In genomic region chr1:172148955-172149815, GRCm38 (mm10) we compare ENCODE assay signal across 8 mouse cellular contexts. TPM values are rescaled to one million over a fixed set of nuclear protein-coding genes. Genes with fewer than 3 reads are reported as not detected.
DNase-seq lines count a peak whose midpoint lies in the region; ATAC-seq and TF ChIP-seq lines count a peak whose summit lies in the region.

No protein-coding gene starts in this region.

- peak overlapping the region; percentile 82 for H3K4me2 ChIP-seq in heart, embryonic 12.5 days

- peaks cover 38% of the 10 kb centered on the region for H3K36me3 ChIP-seq in heart, embryonic 12.5 days
- peaks cover 45% of the 10 kb centered on the region for H3K36me3 ChIP-seq in E14TG2a.4 (ENCODE audit: insufficient read depth, low read length)
- peaks cover 8% of the 10 kb centered on the region; the same call in 1 of the 2 replicates for H3K36me3 ChIP-seq in splenic B cell, adult 2 months (ENCODE audit: control insufficient read depth, insufficient read depth, low read length, poor library complexity, severe bottlenecking)

- peak overlapping the region; percentile 96 for H3K27ac ChIP-seq in heart, embryonic 12.5 days (ENCODE audit: poor library complexity, severe bottlenecking)

- H3K4me1 ChIP-seq in heart, embryonic 12.5 days (replicated peaks): peaks cover 8% of the 10 kb centered on the region
- peaks cover 25% of the 10 kb centered on the region for H3K4me1 ChIP-seq in E14TG2a.4 (replicated peaks; ENCODE audit: low read depth, low read length)

- no peak for TF ChIP-seq CTCF in E14TG2a.4 (conservative IDR thresholded peaks at IDR 0.05; ENCODE audit: low read length)

- no peak for DNase-seq in heart, adult 11 months
- DNase-seq in liver: peak; percentile 38
- peak; percentile 16 for DNase-seq in splenic B cell, adult 2 months (ENCODE audit: low read depth, low spot score)
- DNase-seq in right cerebral cortex, postnatal 10 days (ENCODE audit: low spot score in 2 of 2): no peak
- DNase-seq in layer of hippocampus, postnatal 10 days (ENCODE audit: low spot score in 2 of 2): no peak

- peak overlapping the region; percentile 67 for H3K4me3 ChIP-seq in heart, embryonic 12.5 days
- H3K4me3 ChIP-seq in E14TG2a.4 (replicated peaks; ENCODE audit: low read length): peak overlapping the region; percentile 96

- H3K9me3 ChIP-seq in heart, embryonic 12.5 days (replicated peaks): no peaks in the 10 kb centered on the region
- no peaks in the 10 kb centered on the region for H3K9me3 ChIP-seq in E14TG2a.4 (ENCODE audit: low read length)

- ATAC-seq in heart, embryonic 12.5 days (ENCODE audit: insufficient number of reproducible peaks, low FRiP score): no peak
- ATAC-seq in erythroblast, adult 5-6 weeks (replicated peaks; ENCODE audit: low FRiP score, poor library complexity, severe bottlenecking): 0 out of 2 replicates have a peak, but pooled peaks have one; percentile 22

- no peaks in the 10 kb centered on the region for H3K27me3 ChIP-seq in heart, embryonic 12.5 days (replicated peaks)
- no peaks in the 10 kb centered on the region for H3K27me3 ChIP-seq in E14TG2a.4 (ENCODE audit: insufficient read depth, low read length)
- H3K27me3 ChIP-seq in splenic B cell, adult 2 months (ENCODE audit: control insufficient read depth, insufficient read depth, low read length, poor library complexity, severe bottlenecking): no peaks in the 10 kb centered on the region

- peak overlapping the region; percentile 96 for H3K9ac ChIP-seq in heart, embryonic 12.5 days

- 14% methylated on average over 19 of the region's 19 CpGs for WGBS in heart, embryonic 12.5 days

RNA-seq across cellular contexts. Expression of gene Dcaf8, which starts 1.3 kb away (rescaled TPM):
- polyA plus RNA-seq in heart, embryonic 12.5 days (2016; fragmentation: Nextera tagmentation; extraction: Ambion mirVana): 123 and 125 TPM in 2 replicates
- 226 and 232 TPM in 2 replicates for total RNA-seq in erythroblast, adult 5-6 weeks (2015; ENCODE audit: low replicate concordance)
- total RNA-seq in erythroblast, adult 5-6 weeks (2017; ENCODE audit: low replicate concordance): 600 and 738 TPM in 2 replicates
- total RNA-seq in layer of hippocampus, postnatal 10 days (2021): 10 to 100 TPM; 85.4 to 90.5 TPM

RNA-seq across cellular contexts. Expression of gene Pex19, which starts 22.6 kb away (rescaled TPM):
- 133 and 139 TPM in 2 replicates for polyA plus RNA-seq in heart, embryonic 12.5 days (2016; fragmentation: Nextera tagmentation; extraction: Ambion mirVana)
- total RNA-seq in erythroblast, adult 5-6 weeks (2015; ENCODE audit: low replicate concordance): 10.0 and 22.4 TPM in 2 replicates
- 22.7 and 41.2 TPM in 2 replicates for total RNA-seq in erythroblast, adult 5-6 weeks (2017; ENCODE audit: low replicate concordance)
- 100 to 1,000 TPM; 105 to 106 TPM for total RNA-seq in layer of hippocampus, postnatal 10 days (2021)

RNA-seq across cellular contexts. Expression of gene Pea15a, which starts 57.4 kb away (rescaled TPM):
- polyA plus RNA-seq in heart, embryonic 12.5 days (2016; fragmentation: Nextera tagmentation; extraction: Ambion mirVana): 156 and 164 TPM in 2 replicates
- 2.5 and 3.1 TPM in 2 replicates for total RNA-seq in erythroblast, adult 5-6 weeks (2015; ENCODE audit: low replicate concordance)
- 2.6 and 5.4 TPM in 2 replicates for total RNA-seq in erythroblast, adult 5-6 weeks (2017; ENCODE audit: low replicate concordance)
- 100 to 1,000 TPM; 351 to 392 TPM for total RNA-seq in layer of hippocampus, postnatal 10 days (2021)

Comparison
In these comparisons a context has a peak if more than half of its experiments do, and no peak if none do; other contexts are left out.
1. DNase-seq: peak in liver (single experiment) and splenic B cell, adult 2 months (single experiment); none in heart, adult 11 months (single experiment), right cerebral cortex, postnatal 10 days (0 of 2) and layer of hippocampus, postnatal 10 days (0 of 2).
2. RNA of gene Pea15a, which starts 57.4 kb away (total RNA-seq): 351 to 392 TPM in layer of hippocampus, postnatal 10 days; 2.5 to 5.4 TPM in erythroblast, adult 5-6 weeks; every median in the first group is over 10 times any median in the second.